Mouse (Mus musculus): ENCODE measurements around the gene Ip6k1. TPM values are rescaled to one million over a fixed set of nuclear protein-coding genes. Genes with fewer than 3 reads are reported as not detected.

Gene Ip6k1
- polyA plus RNA-seq, 1 experiment from 2014 or later, result 50.2 TPM

- Histone ChIP-seq H3K36me3 (peaks cover 25% of the 10 kb centered on the region), H3K4me1 (replicated peaks) (peaks cover 57% of the 10 kb centered on the region), H3K9ac (peak overlapping the region; percentile 84), H3K9me3 (replicated peaks) (no peaks in the 10 kb centered on the region), H3K27ac (ENCODE audit: poor library complexity, severe bottlenecking) (peak overlapping the region; percentile 100), H3K4me2 (peak overlapping the region; percentile 78), H3K4me3 (peak overlapping the region; percentile 78), H3K27me3 (replicated peaks) (no peaks in the 10 kb centered on the region)
- peak; percentile 62 for ATAC-seq (ENCODE audit: insufficient number of reproducible peaks, low FRiP score)
- 5% methylated on average over 4 of the region's 4 CpGs for WGBS
Measured at GRCm38 (mm10) chr9:107983421-107983890, 18.8 kb upstream of the Ip6k1 start.

DNA sequence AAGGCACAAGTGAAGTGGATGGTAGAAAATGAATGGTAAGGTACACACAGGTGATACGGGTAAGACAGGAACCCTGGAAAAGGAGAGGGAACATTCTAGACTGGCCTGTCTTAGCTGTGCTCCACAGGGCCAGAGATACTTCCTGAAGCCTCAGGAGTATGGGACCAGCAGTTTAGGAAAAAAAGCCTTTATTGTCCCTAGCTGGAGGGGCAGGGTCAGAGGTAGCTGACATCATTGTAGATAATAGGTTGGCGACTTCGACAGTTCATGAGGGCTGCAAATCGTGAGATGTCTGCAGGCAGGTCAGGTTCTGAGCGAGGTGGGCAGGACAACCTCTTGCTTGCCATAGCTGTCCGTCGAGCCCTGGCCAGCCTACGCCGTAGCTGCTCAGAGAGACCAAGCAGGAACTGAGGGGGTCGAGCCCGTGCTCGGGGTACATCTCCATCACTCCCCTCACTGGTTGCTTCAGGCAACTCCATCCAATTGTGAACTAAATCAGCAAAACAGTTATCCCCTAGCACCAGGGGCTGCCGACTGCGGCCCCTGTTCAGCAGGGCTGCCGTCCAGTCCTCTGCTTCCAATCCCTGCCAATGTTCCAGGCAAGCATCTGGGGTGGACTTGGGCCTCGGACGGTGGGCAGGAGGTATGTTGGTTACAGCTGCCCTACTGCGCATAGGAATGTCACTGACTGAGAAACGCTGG lies 18.1 kb upstream of the Ip6k1 start:
- H3K4me3 ChIP-seq, result peak overlapping the region; percentile 78

DNA sequence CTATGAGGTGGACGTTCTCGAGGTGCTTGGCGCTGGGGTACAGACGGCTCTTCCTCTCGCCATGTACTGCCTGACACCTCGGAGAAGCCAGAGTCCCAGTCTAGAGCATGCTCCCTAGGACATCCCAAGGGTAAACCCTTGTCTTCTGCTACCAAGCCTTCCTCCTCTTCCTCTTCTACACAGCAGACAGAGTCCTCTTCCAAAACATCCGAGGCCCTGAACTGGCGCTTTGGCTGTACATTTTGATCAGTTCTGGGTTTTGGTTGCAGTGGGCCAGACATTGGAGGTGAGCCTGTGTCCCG lies 17.6 kb upstream of the Ip6k1 start:
- Histone ChIP-seq H3K27me3 (replicated peaks) (no peaks in the 10 kb centered on the region), H3K36me3 (peaks cover 13% of the 10 kb centered on the region), H3K9me3 (replicated peaks) (no peaks in the 10 kb centered on the region), H3K27ac (ENCODE audit: poor library complexity, severe bottlenecking) (peak overlapping the region; percentile 100), H3K9ac (peak overlapping the region; percentile 84), H3K4me2 (peak overlapping the region; percentile 78), H3K4me1 (replicated peaks) (peaks cover 54% of the 10 kb centered on the region), H3K4me3 (peak overlapping the region; percentile 78)
- ATAC-seq (ENCODE audit: insufficient number of reproducible peaks, low FRiP score), result no peak
- WGBS, result 39% methylated on average over 9 of the region's 9 CpGs

More for the DNA sequence above, 18.1 kb upstream of the Ip6k1 start:
- Histone ChIP-seq H3K4me1 (replicated peaks) (peaks cover 55% of the 10 kb centered on the region), H3K4me2 (peak overlapping the region; percentile 78), H3K9me3 (replicated peaks) (no peaks in the 10 kb centered on the region), H3K9ac (peak overlapping the region; percentile 84), H3K27ac (ENCODE audit: poor library complexity, severe bottlenecking) (peak overlapping the region; percentile 100), H3K27me3 (replicated peaks) (no peaks in the 10 kb centered on the region), H3K36me3 (peaks cover 18% of the 10 kb centered on the region)
- ATAC-seq (ENCODE audit: insufficient number of reproducible peaks, low FRiP score), result no peak
- 44% methylated on average over 19 of the region's 19 CpGs for WGBS

- Histone ChIP-seq H3K27ac (ENCODE audit: poor library complexity, severe bottlenecking) (peak within 1 kb of the TSS; percentile 100), H3K36me3 (peaks cover 7% of the 10 kb centered on the region), H3K9me3 (replicated peaks) (no peaks in the 10 kb centered on the region), H3K9ac (peak within 1 kb of the TSS; percentile 84), H3K4me1 (replicated peaks) (peaks cover 50% of the 10 kb centered on the region), H3K4me2 (peak within 1 kb of the TSS; percentile 78), H3K27me3 (replicated peaks) (no peaks in the 10 kb centered on the region), H3K4me3 (peak within 1 kb of the TSS; percentile 78)
- under 1% methylated on average over 58 of the region's 58 CpGs for WGBS
- ATAC-seq (ENCODE audit: insufficient number of reproducible peaks, low FRiP score), result peak; percentile 79
Measured at GRCm38 (mm10) chr9:107985131-107986119, 16.9 kb upstream of the Ip6k1 start, which contains the start of gene Inka1. Gene Inka1 (minus strand): TSS chr9:107985879.

DNA sequence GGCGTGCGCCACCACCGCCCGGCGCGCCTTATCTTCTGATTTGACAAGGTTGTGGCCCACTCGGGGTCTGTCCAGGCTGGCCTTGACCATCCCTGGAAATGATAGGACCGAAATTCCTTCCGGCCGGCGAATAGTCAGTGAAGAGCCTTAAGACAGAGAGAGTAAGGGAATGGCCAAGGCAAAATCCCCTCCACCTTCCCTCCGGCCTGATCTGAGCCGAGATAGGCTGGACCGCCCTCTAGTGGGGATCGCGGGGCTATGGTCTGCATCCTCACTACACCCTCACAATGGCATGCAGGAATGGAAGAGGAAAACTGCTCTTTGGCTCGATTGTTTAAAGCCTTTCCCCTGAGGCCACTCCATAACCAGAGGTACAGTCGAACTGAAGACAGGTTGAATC lies 15.9 kb upstream of the Ip6k1 start:
- Histone ChIP-seq H3K36me3 (peaks cover 7% of the 10 kb centered on the region), H3K4me1 (replicated peaks) (peaks cover 41% of the 10 kb centered on the region), H3K27ac (ENCODE audit: poor library complexity, severe bottlenecking) (peak overlapping the region; percentile 100), H3K9ac (no peak overlapping the region), H3K4me2 (peak overlapping the region; percentile 78), H3K4me3 (peak overlapping the region; percentile 78), H3K9me3 (replicated peaks) (no peaks in the 10 kb centered on the region), H3K27me3 (replicated peaks) (no peaks in the 10 kb centered on the region)
- ATAC-seq (ENCODE audit: insufficient number of reproducible peaks, low FRiP score), result peak; percentile 38; the same call in 1 of the 2 replicates
- 4% methylated on average over 18 of the region's 18 CpGs for WGBS

- Histone ChIP-seq H3K27ac (ENCODE audit: poor library complexity, severe bottlenecking) (no peak overlapping the region), H3K4me2 (no peak overlapping the region), H3K27me3 (replicated peaks) (no peaks in the 10 kb centered on the region), H3K9me3 (replicated peaks) (no peaks in the 10 kb centered on the region), H3K36me3 (peaks cover 7% of the 10 kb centered on the region), H3K4me1 (replicated peaks) (peaks cover 25% of the 10 kb centered on the region), H3K4me3 (no peak overlapping the region), H3K9ac (no peak overlapping the region)
- no peak for ATAC-seq (ENCODE audit: insufficient number of reproducible peaks, low FRiP score)
- 72% methylated on average over 3 of the region's 3 CpGs for WGBS
Measured at GRCm38 (mm10) chr9:107987950-107988349, 14.4 kb upstream of the Ip6k1 start.

GRCm38 (mm10) chr9:107992197-107992596 lies 10.1 kb upstream of the Ip6k1 start, which contains the start of gene Cdhr4:
Gene Cdhr4 (plus strand): TSS chr9:107992497.
- H3K4me3 ChIP-seq, result no peak within 1 kb of the TSS
- H3K9me3 ChIP-seq (replicated peaks), result no peaks in the 10 kb centered on the region
- H3K4me2 ChIP-seq, result no peak within 1 kb of the TSS
- ATAC-seq (ENCODE audit: insufficient number of reproducible peaks, low FRiP score), result no peak
- H3K27me3 ChIP-seq (replicated peaks), result no peaks in the 10 kb centered on the region
- H3K9ac ChIP-seq, result no peak within 1 kb of the TSS
- WGBS, result 62% methylated on average over 2 of the region's 2 CpGs
- H3K36me3 ChIP-seq, result no peaks in the 10 kb centered on the region
- peaks cover 13% of the 10 kb centered on the region for H3K4me1 ChIP-seq (replicated peaks)
- no peak within 1 kb of the TSS for H3K27ac ChIP-seq (ENCODE audit: poor library complexity, severe bottlenecking)

- no peak for ATAC-seq (ENCODE audit: insufficient number of reproducible peaks, low FRiP score)
- Histone ChIP-seq H3K27ac (ENCODE audit: poor library complexity, severe bottlenecking) (no peak overlapping the region), H3K4me3 (no peak overlapping the region), H3K27me3 (replicated peaks) (no peaks in the 10 kb centered on the region), H3K4me2 (no peak overlapping the region), H3K9me3 (replicated peaks) (no peaks in the 10 kb centered on the region), H3K4me1 (replicated peaks) (peaks cover 13% of the 10 kb centered on the region), H3K9ac (no peak overlapping the region), H3K36me3 (no peaks in the 10 kb centered on the region)
- 93% methylated on average over 11 of the region's 11 CpGs for WGBS
Measured at GRCm38 (mm10) chr9:107993013-107993412, 9.3 kb upstream of the Ip6k1 start.

- Histone ChIP-seq H3K4me3 (no peak overlapping the region), H3K27ac (ENCODE audit: poor library complexity, severe bottlenecking) (0 out of 2 replicates have a peak overlapping the region, but pooled peaks have one; percentile 5), H3K4me2 (no peak overlapping the region), H3K4me1 (replicated peaks) (peaks cover 13% of the 10 kb centered on the region), H3K36me3 (no peaks in the 10 kb centered on the region), H3K9me3 (replicated peaks) (no peaks in the 10 kb centered on the region), H3K27me3 (replicated peaks) (0 out of 2 replicates have a peak, but pooled peaks cover 3% of the 10 kb centered on the region), H3K9ac (0 out of 2 replicates have a peak overlapping the region, but pooled peaks have one; percentile 10)
- 28% methylated on average over 2 of the region's 2 CpGs for WGBS
- no peak for ATAC-seq (ENCODE audit: insufficient number of reproducible peaks, low FRiP score)
Measured at GRCm38 (mm10) chr9:107994464-107994863, 7.8 kb upstream of the Ip6k1 start.

GRCm38 (mm10) chr9:107995513-107995912 lies 6.8 kb upstream of the Ip6k1 start:
- no peaks in the 10 kb centered on the region for H3K9me3 ChIP-seq (replicated peaks)
- no peak overlapping the region for H3K4me3 ChIP-seq
- H3K4me2 ChIP-seq, result no peak overlapping the region
- 0 out of 2 replicates have a peak, but pooled peaks cover 3% of the 10 kb centered on the region for H3K27me3 ChIP-seq (replicated peaks)
- 88% methylated on average over 21 of the region's 21 CpGs for WGBS
- no peak for ATAC-seq (ENCODE audit: insufficient number of reproducible peaks, low FRiP score)
- H3K9ac ChIP-seq, result no peak overlapping the region
- peaks cover 13% of the 10 kb centered on the region for H3K4me1 ChIP-seq (replicated peaks)
- H3K36me3 ChIP-seq, result no peaks in the 10 kb centered on the region
- H3K27ac ChIP-seq (ENCODE audit: poor library complexity, severe bottlenecking), result no peak overlapping the region

GRCm38 (mm10) chr9:107996049-107996448 lies 6.3 kb upstream of the Ip6k1 start, which contains the start of gene Gm20662:
Gene Gm20662 (plus strand): TSS chr9:107996349.
- ATAC-seq (ENCODE audit: insufficient number of reproducible peaks, low FRiP score), result no peak
- WGBS, result 83% methylated on average over 5 of the region's 5 CpGs
- no peak within 1 kb of the TSS for H3K27ac ChIP-seq (ENCODE audit: poor library complexity, severe bottlenecking)

More at GRCm38 (mm10) chr9:107996049-107996448, 6.3 kb upstream of the Ip6k1 start, which contains the start of gene Gm20662:
- Histone ChIP-seq H3K9ac (no peak within 1 kb of the TSS), H3K27me3 (replicated peaks) (0 out of 2 replicates have a peak, but pooled peaks cover 3% of the 10 kb centered on the region), H3K9me3 (replicated peaks) (no peaks in the 10 kb centered on the region), H3K4me1 (replicated peaks) (peaks cover 13% of the 10 kb centered on the region), H3K4me3 (no peak within 1 kb of the TSS), H3K4me2 (no peak within 1 kb of the TSS), H3K36me3 (no peaks in the 10 kb centered on the region)

Data from heart, embryonic 12.5 days (tissue).